Mouse (Mus musculus) lung, embryonic 16.5 days (tissue): ENCODE measurements around the gene Rnf207. TPM values are rescaled to one million over a fixed set of nuclear protein-coding genes. Genes with fewer than 3 reads are reported as not detected.
A peak's percentile ranks its signal among the peaks of the same experiment; 100 is the strongest.

Experiments
- ATAC-seq: fragments of 200-750 bp; cut with Nextera tagmentation; 2 replicates; pipeline ENCODE4 v1.8.0; 2017; ENCODE audit warnings: low read depth, mild to moderate bottlenecking, moderate library complexity
- H3K27ac ChIP-seq: fragments of 300-500 bp; sonication (generic); 2 replicates; pipeline ENCODE4 v1.5.1; 2014; ENCODE audit warnings: mild to moderate bottlenecking, control low read depth, low read length
- H3K27me3 ChIP-seq: fragments of 300-500 bp; sonication (generic); 2 replicates; pipeline ENCODE4 v1.6.1; 2014; ENCODE audit warnings: low read depth, low read length, mixed read lengths; ENCODE audit not compliant: control insufficient read depth, insufficient read depth
- H3K36me3 ChIP-seq: fragments of 300-500 bp; sonication (generic); 2 replicates; pipeline ENCODE4 v1.6.1; 2014; ENCODE audit warnings: low read length; ENCODE audit not compliant: control insufficient read depth, insufficient read depth
- H3K4me1 ChIP-seq: fragments of 300-500 bp; sonication (generic); replicated peaks from 2 replicates; pipeline ENCODE4 v1.6.1; 2014; ENCODE audit warnings: low read length, mixed read lengths; ENCODE audit not compliant: control insufficient read depth, insufficient read depth
- H3K4me2 ChIP-seq: fragments of 300-500 bp; sonication (generic); 2 replicates; pipeline ENCODE4 v1.6.1; 2014; ENCODE audit warnings: low read depth, low read length, control low read depth
- H3K4me3 ChIP-seq: fragments of 300-500 bp; sonication (generic); 2 replicates; pipeline ENCODE4 v1.5.1; 2014; ENCODE audit warnings: mild to moderate bottlenecking, low read length, control low read depth
- H3K9ac ChIP-seq: fragments of 300-500 bp; sonication (generic); 2 replicates; pipeline ENCODE4 v1.6.1; 2014; ENCODE audit warnings: low read length, control low read depth
- H3K9me3 ChIP-seq: fragments of 300-500 bp; sonication (generic); 2 replicates; pipeline ENCODE4 v1.6.1; 2016; ENCODE audit warnings: low read length; ENCODE audit not compliant: control insufficient read depth
- WGBS: fragments of 180-500 bp; shearing (Covaris S2); extraction: QIAGEN DNeasy Blood & Tissue Kit; methylation state at CpG from one replicate; pipeline ENCODE4 v1.1.7; 2014; 5-methylcytosine and 5-hydroxymethylcytosine counted together
- polyA plus RNA-seq: library from polyadenylated mRNA; unstranded; fragments of >200 nt; fragmentation: Nextera tagmentation; extraction: Ambion mirVana; gene quantifications from 2 replicates; pipeline ENCODE4 v1.2.1, GENCODE M21; 2015

The Rnf207 gene
- polyA plus RNA-seq, 1 experiment from 2014 or later, result 2.5 TPM

DNA sequence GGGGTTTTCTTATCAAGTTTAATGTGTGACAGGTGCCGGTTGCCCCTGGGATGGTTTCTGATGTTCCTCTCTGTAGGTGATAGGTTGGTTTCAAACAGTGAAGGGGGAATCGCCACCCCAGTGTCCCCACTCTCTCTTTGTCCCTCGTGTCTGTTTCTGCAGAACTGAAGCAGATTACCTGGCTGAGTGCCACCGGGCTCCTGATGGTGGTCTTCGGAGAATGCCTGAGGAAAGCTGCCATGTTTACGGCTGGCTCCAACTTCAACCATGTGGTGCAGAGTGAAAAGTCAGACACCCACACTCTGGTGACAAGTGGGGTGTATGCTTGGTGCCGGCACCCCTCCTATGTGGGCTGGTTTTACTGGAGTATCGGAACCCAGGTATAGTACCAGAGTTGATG lies 18.4 kb downstream of the Rnf207 start:
- H3K27me3 ChIP-seq, result no peaks in the 10 kb centered on the region
- H3K9ac ChIP-seq, result no peak overlapping the region
- no peak overlapping the region for H3K4me2 ChIP-seq
- peaks cover 15% of the 10 kb centered on the region for H3K4me1 ChIP-seq
- 91% methylated on average over 8 of the region's 8 CpGs for WGBS
- ATAC-seq, result no peak
- no peak overlapping the region for H3K4me3 ChIP-seq
- H3K27ac ChIP-seq, result no peak overlapping the region
- peaks cover 27% of the 10 kb centered on the region for H3K36me3 ChIP-seq
- H3K9me3 ChIP-seq, result no peaks in the 10 kb centered on the region

- H3K9me3 ChIP-seq, result no peaks in the 10 kb centered on the region
- no peak for ATAC-seq
- H3K36me3 ChIP-seq, result peaks cover 18% of the 10 kb centered on the region
- no peak overlapping the region for H3K9ac ChIP-seq
- no peaks in the 10 kb centered on the region for H3K27me3 ChIP-seq
- H3K27ac ChIP-seq, result no peak overlapping the region
- 80% methylated on average over 14 of the region's 14 CpGs for WGBS
- no peak overlapping the region for H3K4me3 ChIP-seq
- no peak overlapping the region for H3K4me2 ChIP-seq
- H3K4me1 ChIP-seq, result peaks cover 15% of the 10 kb centered on the region
Observed at GRCm38 (mm10) chr4:152298836-152299235, 20.0 kb downstream of the Rnf207 start.

DNA sequence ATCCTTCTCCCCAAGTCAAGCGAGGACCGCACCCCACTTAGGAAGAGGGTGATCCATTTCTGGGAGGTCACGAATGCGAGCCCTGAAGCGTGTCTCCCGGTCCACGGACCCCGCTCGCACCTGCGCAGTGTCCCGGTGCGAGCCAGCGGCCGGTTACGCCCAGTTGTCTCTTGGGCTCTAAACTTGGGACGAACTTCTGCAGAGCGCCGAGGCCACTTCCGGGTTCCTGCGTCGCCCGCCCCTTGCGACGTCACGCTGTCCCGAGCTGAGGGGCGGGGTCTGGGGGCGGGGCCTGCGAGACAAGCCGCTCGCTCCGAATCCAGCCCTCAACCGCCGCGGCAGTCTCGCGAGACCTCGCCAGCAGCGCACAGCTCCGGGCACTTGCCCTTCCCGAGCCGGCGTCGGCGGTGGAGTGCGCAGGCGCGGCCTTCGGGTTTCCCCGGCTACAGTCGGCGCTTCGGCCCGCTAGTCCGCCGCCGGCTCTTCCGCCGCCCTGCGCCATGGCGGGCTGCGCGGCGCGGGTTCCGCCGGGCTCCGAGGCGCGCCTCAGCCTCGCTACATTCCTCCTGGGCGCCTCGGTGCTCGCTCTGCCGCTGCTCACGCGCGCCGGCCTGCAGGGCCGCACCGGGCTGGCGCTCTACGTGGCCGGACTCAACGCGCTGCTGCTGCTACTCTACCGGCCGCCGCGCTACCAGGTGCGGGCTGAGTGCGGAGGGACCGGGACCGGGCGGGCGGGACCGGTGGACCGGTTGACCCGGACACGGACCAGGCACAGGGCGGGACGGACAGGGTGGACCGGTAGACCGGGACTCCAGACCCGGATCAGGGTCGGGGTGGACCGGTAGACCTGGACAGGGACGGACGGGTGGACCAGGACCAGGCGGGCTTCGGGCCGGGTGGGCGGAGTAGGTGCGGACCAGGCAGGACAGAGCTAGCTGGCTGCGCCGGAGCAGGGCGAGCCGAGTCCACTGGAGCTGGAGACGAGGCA lies 21.6 kb downstream of the Rnf207 start, which contains the start of gene Icmt:
TSS of gene Icmt (plus strand) at position 354 of the 988 bp plus-strand sequence.
- Histone ChIP-seq H3K9me3 (no peaks in the 10 kb centered on the region), H3K4me3 (peak within 1 kb of the TSS; percentile 97), H3K27me3 (peaks cover 4% of the 10 kb centered on the region), H3K9ac (peak within 1 kb of the TSS; percentile 93), H3K36me3 (peaks cover 11% of the 10 kb centered on the region; the same call in 1 of the 2 replicates), H3K4me1 (peaks cover 15% of the 10 kb centered on the region), H3K27ac (peak within 1 kb of the TSS; percentile 69), H3K4me2 (peak within 1 kb of the TSS; percentile 98)
- WGBS, result under 1% methylated on average over 102 of the region's 119 CpGs
- peak; percentile 97 for ATAC-seq

- peaks cover 11% of the 10 kb centered on the region; the same call in 1 of the 2 replicates for H3K36me3 ChIP-seq
- peaks cover 12% of the 10 kb centered on the region for H3K27me3 ChIP-seq
- peak overlapping the region; percentile 72 for H3K9ac ChIP-seq
- no peak for ATAC-seq
- peak overlapping the region; percentile 62 for H3K4me2 ChIP-seq
- peaks cover 15% of the 10 kb centered on the region for H3K4me1 ChIP-seq
- 8% methylated on average over 8 of the region's 8 CpGs for WGBS
- H3K4me3 ChIP-seq, result peak overlapping the region; percentile 65
- no peaks in the 10 kb centered on the region for H3K9me3 ChIP-seq
- H3K27ac ChIP-seq, result peak overlapping the region; percentile 51
Observed at GRCm38 (mm10) chr4:152296371-152296770, 22.4 kb downstream of the Rnf207 start.

GRCm38 (mm10) chr4:152295916-152296315 lies 22.9 kb downstream of the Rnf207 start:
- 14% methylated on average over 4 of the region's 4 CpGs for whole genome bisulfite sequencing
- no peak overlapping the region for H3K4me3 ChIP-seq
- H3K27ac ChIP-seq, result peak overlapping the region; percentile 44
- H3K9me3 ChIP-seq, result no peaks in the 10 kb centered on the region
- ATAC-seq, result no peak
- H3K4me1 ChIP-seq, result peaks cover 15% of the 10 kb centered on the region
- no peak overlapping the region for H3K4me2 ChIP-seq
- peaks cover 17% of the 10 kb centered on the region for H3K27me3 ChIP-seq
- H3K9ac ChIP-seq, result no peak overlapping the region
- H3K36me3 ChIP-seq, result peaks cover 11% of the 10 kb centered on the region; the same call in 1 of the 2 replicates

GRCm38 (mm10) chr4:152294188-152294929 lies 24.4 kb downstream of the Rnf207 start:
- H3K4me2 ChIP-seq, result no peak overlapping the region
- H3K4me3 ChIP-seq, result no peak overlapping the region
- ATAC-seq, result no peak
- WGBS, result 46% methylated on average over 10 of the region's 10 CpGs
- H3K9me3 ChIP-seq, result no peaks in the 10 kb centered on the region
- no peaks in the 10 kb centered on the region for H3K36me3 ChIP-seq
- no peak overlapping the region for H3K9ac ChIP-seq
- H3K27me3 ChIP-seq, result peaks cover 32% of the 10 kb centered on the region
- H3K4me1 ChIP-seq, result peaks cover 15% of the 10 kb centered on the region
- H3K27ac ChIP-seq, result 0 out of 2 replicates have a peak overlapping the region, but pooled peaks have one; percentile 16

- Histone ChIP-seq H3K9ac (no peak overlapping the region), H3K36me3 (no peaks in the 10 kb centered on the region), H3K9me3 (no peaks in the 10 kb centered on the region), H3K27me3 (peaks cover 46% of the 10 kb centered on the region), H3K27ac (no peak overlapping the region), H3K4me3 (no peak overlapping the region), H3K4me1 (peaks cover 8% of the 10 kb centered on the region; the same call in 1 of the 2 replicates), H3K4me2 (no peak overlapping the region)
- 20% methylated on average over 12 of the region's 12 CpGs for WGBS
- ATAC-seq, result no peak
Observed at GRCm38 (mm10) chr4:152292102-152292765, 26.6 kb downstream of the Rnf207 start.

GRCm38 (mm10) chr4:152291562-152291961 lies 27.2 kb downstream of the Rnf207 start, which contains the start of gene Hes3:
Hes3 (minus strand) TSS chr4:152291662.
- no peak within 1 kb of the TSS for H3K4me2 ChIP-seq
- no peak within 1 kb of the TSS for H3K27ac ChIP-seq
- peaks cover 8% of the 10 kb centered on the region; the same call in 1 of the 2 replicates for H3K4me1 ChIP-seq
- no peaks in the 10 kb centered on the region for H3K9me3 ChIP-seq
- H3K36me3 ChIP-seq, result no peaks in the 10 kb centered on the region
- no peak within 1 kb of the TSS for H3K9ac ChIP-seq
- 33% methylated on average over 6 of the region's 6 CpGs for WGBS
- no peak within 1 kb of the TSS for H3K4me3 ChIP-seq
- no peak for ATAC-seq
- H3K27me3 ChIP-seq, result peaks cover 53% of the 10 kb centered on the region
